Mouse (Mus musculus) megakaryocyte-erythroid progenitor cell, adult 5-6 weeks (primary cell): ENCODE measurements around the gene Cask. TPM values are rescaled to one million over a fixed set of nuclear protein-coding genes. Genes with fewer than 3 reads are reported as not detected.

Source experiments
- ATAC-seq: replicated peaks from 2 replicates; pipeline ENCODE4 v1.8.0; 2016; ENCODE audit warnings: mild to moderate bottlenecking, inconsistent platforms; ENCODE audit not compliant: severe bottlenecking, poor library complexity, low FRiP score, low TSS enrichment
- total RNA-seq, 2 experiments: library from RNA; stranded (forward) in 1 of 2; stranded (reverse) in 1 of 2; fragments of 200-1000, 215-1000 nt in 1 of 2; fragments of >200 nt in 1 of 2; fragmentation: Nextera tagmentation in 1 of 2; gene quantifications; 2 replicates each; pipeline ENCODE4 v1.2.3; 2014 to 2017

Cask gene
- total RNA-seq, 2 experiments from 2014 or later, result 3.6 to 5.4 TPM

GRCm38 (mm10) chrX:13479570-13479969, 371.6 kb downstream of the Cask start:
- ATAC-seq, result no peak

- ATAC-seq, result no peak
Measured at GRCm38 (mm10) chrX:13478298-13478697, 372.9 kb downstream of the Cask start.

DNA sequence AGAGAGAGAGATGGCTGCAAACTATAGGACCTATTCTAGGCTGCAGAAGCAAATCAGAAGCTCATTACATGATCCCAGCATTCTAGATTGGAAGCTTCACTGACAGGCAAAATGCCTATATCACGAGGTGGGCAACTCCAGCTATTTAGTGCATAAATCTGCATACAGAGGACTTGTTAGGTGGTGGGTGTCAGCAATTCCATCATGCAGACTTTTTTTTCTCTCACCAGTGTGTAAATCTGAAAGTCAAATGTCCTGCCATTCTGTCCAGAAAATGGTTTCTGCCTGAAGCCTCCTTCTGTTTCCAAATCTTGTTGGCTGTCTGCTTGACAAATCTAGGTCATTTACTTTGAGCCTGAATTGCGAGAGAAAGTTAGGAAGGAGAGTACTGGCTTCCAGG, 373.6 kb downstream of the Cask start:
- no peak for ATAC-seq

DNA sequence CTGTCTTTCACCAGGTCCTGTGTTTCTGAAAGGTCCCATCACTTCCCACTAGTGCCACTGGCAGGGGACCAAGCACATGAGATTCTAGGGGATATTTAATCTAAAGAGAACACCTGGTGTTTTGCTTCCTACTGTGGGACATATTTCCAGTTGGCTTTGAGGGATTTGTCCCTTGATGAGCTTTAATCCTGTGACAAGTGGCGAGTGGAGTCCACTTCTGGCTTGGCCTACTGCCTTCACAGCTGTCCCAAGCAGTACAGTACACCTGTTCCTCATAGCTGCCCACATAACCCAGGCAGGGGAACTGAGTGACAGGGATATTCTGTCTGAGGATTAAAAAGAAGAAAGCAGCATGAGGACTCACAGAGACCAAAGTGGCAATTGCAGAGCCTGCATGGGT, 375.8 kb downstream of the Cask start:
- no peak for ATAC-seq

- peak; percentile 76 for ATAC-seq
Measured at GRCm38 (mm10) chrX:13472751-13473225, 378.4 kb downstream of the Cask start.

GRCm38 (mm10) chrX:13471925-13472324, 379.2 kb downstream of the Cask start:
- no peak for ATAC-seq

GRCm38 (mm10) chrX:13469160-13470116, 381.7 kb downstream of the Cask start:
- no peak for ATAC-seq

DNA sequence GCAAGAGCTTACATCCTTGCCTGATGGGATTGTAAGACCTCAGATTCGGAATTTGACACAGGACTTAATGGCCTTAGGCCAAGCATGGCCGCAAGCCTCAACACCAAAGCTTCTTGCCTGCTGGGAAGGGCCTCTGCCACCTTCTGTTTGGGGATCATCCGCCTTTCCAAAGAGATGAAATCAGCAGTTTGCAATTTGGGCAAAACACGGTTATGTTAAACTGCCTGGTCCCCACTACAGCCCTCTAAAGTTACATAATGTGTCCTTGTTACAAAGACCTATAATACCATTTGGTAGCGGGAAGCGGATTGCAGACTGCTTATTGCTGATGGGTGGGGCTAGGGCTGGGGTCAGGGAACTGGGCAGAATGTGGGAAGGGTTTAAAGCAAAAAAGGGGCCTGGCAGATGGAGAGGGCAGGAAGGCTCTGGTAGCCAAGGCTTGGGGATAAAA, 384.0 kb downstream of the Cask start:
- ATAC-seq, result no peak

Other genes starting within 250 kb of the Cask start
- gene Gpr34, start 219.3 kb downstream of the Cask start, total RNA-seq (2014; fragmentation: Nextera tagmentation), result not detected in 2 replicates
- gene Gpr34, start 219.3 kb downstream of the Cask start, total RNA-seq (2017), result not detected in 2 replicates
- 0.92 TPM in 1 of 2 replicates, not detected in the other for gene Gpr82, start 190.0 kb downstream of the Cask start, total RNA-seq (2014; fragmentation: Nextera tagmentation)
- gene Gpr82, start 190.0 kb downstream of the Cask start, total RNA-seq (2017), result not detected in 2 replicates